Mouse (Mus musculus) MEL (cell line): Measurements from ENCODE around the gene Mfsd13b. TPM values are rescaled to one million over a fixed set of nuclear protein-coding genes. Genes with fewer than 3 reads are reported as not detected.
A peak's percentile ranks its signal among the peaks of the same experiment; 100 is the strongest.

Source experiments
- DNase-seq: peaks from one replicate; pipeline ENCODE4 v3.0.0; 2011; ENCODE audit warnings: low read depth, low spot score
- H3K27ac ChIP-seq: 2 replicates; pipeline ENCODE4 v1.5.1; 2012; ENCODE audit warnings: low read depth, mild to moderate bottlenecking, control low read depth, low read length, moderate library complexity; ENCODE audit not compliant: control insufficient read depth
- H3K27me3 ChIP-seq, 2 experiments: fragments of 150-350 bp in 1 of 2; sonication (generic) in 1 of 2; 2 replicates each; pipeline ENCODE4 v1.6.1; 2012; ENCODE audit warnings: low read length in 2 of 2, mild to moderate bottlenecking in 2 of 2, improper control_type of control experiment in 1 of 2, moderate library complexity in 1 of 2; ENCODE audit not compliant: insufficient read depth in 2 of 2, control insufficient read depth in 1 of 2
- H3K36me3 ChIP-seq, 2 experiments: 2 replicates each; pipeline ENCODE4 v1.6.1; 2012 to 2014; ENCODE audit warnings: low read length in 2 of 2, improper control_type of control experiment in 1 of 2, inconsistent platforms in 1 of 2, mild to moderate bottlenecking in 1 of 2; ENCODE audit not compliant: insufficient read depth in 2 of 2, control insufficient read depth in 1 of 2
- H3K4me1 ChIP-seq, 2 experiments: fragments of 150-350 bp in 1 of 2; sonication (generic) in 1 of 2; 2 replicates each; pipeline ENCODE4 v1.6.1; 2012; ENCODE audit warnings: low read length in 2 of 2, improper control_type of control experiment in 1 of 2, mild to moderate bottlenecking in 1 of 2; ENCODE audit not compliant: insufficient read depth in 2 of 2, control insufficient read depth in 1 of 2
- H3K4me3 ChIP-seq, 2 experiments: fragments of 150-350 bp in 1 of 2; sonication (generic) in 1 of 2; 2 replicates each; pipeline ENCODE4 v1.5.1; 2012; ENCODE audit warnings: low read depth in 2 of 2, low read length in 2 of 2, mild to moderate bottlenecking in 2 of 2, moderate library complexity in 2 of 2, control low read depth in 1 of 2, improper control_type of control experiment in 1 of 2; ENCODE audit not compliant: control insufficient read depth in 1 of 2, insufficient read depth in 1 of 2
- H3K79me2 ChIP-seq: 2 replicates; pipeline ENCODE4 v1.6.1; 2012; ENCODE audit warnings: mild to moderate bottlenecking, low read length, moderate library complexity; ENCODE audit not compliant: control insufficient read depth, poor library complexity, insufficient read depth
- H3K9ac ChIP-seq: 2 replicates; pipeline ENCODE4 v1.6.1; 2012; ENCODE audit warnings: low read depth, mild to moderate bottlenecking, control low read depth, low read length, moderate library complexity; ENCODE audit not compliant: control insufficient read depth, poor library complexity, severe bottlenecking
- H3K9me3 ChIP-seq: fragments of 150-350 bp; sonication (generic); replicated peaks from 2 replicates; pipeline ENCODE4 v1.6.1; 2012; ENCODE audit warnings: mild to moderate bottlenecking, low read length, improper control_type of control experiment, moderate library complexity; ENCODE audit not compliant: insufficient read depth
- BHLHE40 ChIP-seq: IDR thresholded peaks from 2 replicates; pipeline ENCODE4 v1.6.1; 2012; ENCODE audit warnings: low read depth, mild to moderate bottlenecking, inconsistent platforms, low read length, improper control_type of control experiment, borderline replicate concordance
- CHD1 ChIP-seq: IDR thresholded peaks from 2 replicates; pipeline ENCODE4 v1.6.1; 2012; ENCODE audit warnings: low read depth, mild to moderate bottlenecking, inconsistent platforms, low read length, improper control_type of control experiment
- CHD2 ChIP-seq: IDR thresholded peaks from 2 replicates; pipeline ENCODE4 v1.6.1; 2011; ENCODE audit warnings: low read length, improper control_type of control experiment
- CTCF ChIP-seq, 3 experiments: IDR thresholded peaks in 2 of 3; conservative IDR thresholded peaks in 1 of 3; 2 replicates each; pipeline ENCODE4 v1.5.1; 2011 to 2012; ENCODE audit warnings: low read length in 3 of 3, low read depth in 2 of 3, mild to moderate bottlenecking in 2 of 3, improper control_type of control experiment in 1 of 3, inconsistent platforms in 1 of 3, mixed read lengths in 1 of 3, moderate library complexity in 1 of 3; ENCODE audit not compliant: control insufficient read depth in 1 of 3, insufficient read depth in 1 of 3, poor library complexity in 1 of 3, severe bottlenecking in 1 of 3
- E2F4 ChIP-seq: IDR thresholded peaks from 2 replicates; pipeline ENCODE4 v1.6.1; 2011; ENCODE audit warnings: low read depth, low read length, improper control_type of control experiment, borderline replicate concordance
- ELF1 ChIP-seq: IDR thresholded peaks from 2 replicates; pipeline ENCODE4 v1.6.1; 2014; ENCODE audit warnings: low read depth, mild to moderate bottlenecking, inconsistent platforms, low read length, improper control_type of control experiment, moderate library complexity
- EP300 ChIP-seq, 2 experiments: IDR thresholded peaks; 2 replicates each; pipeline ENCODE4 v1.6.1; 2011; ENCODE audit warnings: improper control_type of control experiment in 2 of 2, low read length in 2 of 2, low read depth in 1 of 2, mild to moderate bottlenecking in 1 of 2
- ETS1 ChIP-seq: IDR thresholded peaks from 2 replicates; pipeline ENCODE4 v1.6.1; 2012; ENCODE audit warnings: low read depth, mild to moderate bottlenecking, inconsistent platforms, low read length, improper control_type of control experiment, moderate library complexity
- GABPA ChIP-seq: IDR thresholded peaks from 2 replicates; pipeline ENCODE4 v1.6.1; 2012; ENCODE audit warnings: low read depth, mild to moderate bottlenecking, inconsistent platforms, low read length, improper control_type of control experiment, moderate library complexity
- GATA1 ChIP-seq: IDR thresholded peaks from 2 replicates; pipeline ENCODE4 v1.6.1; 2011; ENCODE audit warnings: low read depth, low read length, improper control_type of control experiment
- HCFC1 ChIP-seq: IDR thresholded peaks from 2 replicates; pipeline ENCODE4 v1.6.1; 2012; ENCODE audit warnings: low read depth, mild to moderate bottlenecking, inconsistent platforms, low read length, improper control_type of control experiment, moderate library complexity
- JUND ChIP-seq: IDR thresholded peaks from 2 replicates; pipeline ENCODE4 v1.6.1; 2011; ENCODE audit warnings: low read depth, mild to moderate bottlenecking, improper control_type of control experiment, low read length
- KAT2A ChIP-seq: conservative IDR thresholded peaks from 2 replicates; pipeline ENCODE4 v1.6.1; 2012; ENCODE audit warnings: low read depth, low read length, improper control_type of control experiment, inconsistent platforms
- MAFK ChIP-seq: IDR thresholded peaks from 2 replicates; pipeline ENCODE4 v1.6.1; 2011; ENCODE audit warnings: low read depth, mild to moderate bottlenecking, low read length, improper control_type of control experiment, borderline replicate concordance
- MAX ChIP-seq: IDR thresholded peaks from 2 replicates; pipeline ENCODE4 v1.6.1; 2011; ENCODE audit warnings: low read length, improper control_type of control experiment
- MAZ ChIP-seq: IDR thresholded peaks from 2 replicates; pipeline ENCODE4 v1.6.1; 2012; ENCODE audit warnings: low read depth, mild to moderate bottlenecking, inconsistent platforms, low read length, improper control_type of control experiment
- MEF2A ChIP-seq: IDR thresholded peaks from 2 replicates; pipeline ENCODE4 v1.6.1; 2014; ENCODE audit warnings: low read depth, mild to moderate bottlenecking, inconsistent platforms, low read length, improper control_type of control experiment; ENCODE audit not compliant: poor library complexity, insufficient replicate concordance, severe bottlenecking; ENCODE audit errors: extremely low read depth
- MXI1 ChIP-seq: IDR thresholded peaks from 2 replicates; pipeline ENCODE4 v1.6.1; 2011; ENCODE audit warnings: mild to moderate bottlenecking, low read depth, low read length, improper control_type of control experiment
- MYB ChIP-seq: IDR thresholded peaks from 2 replicates; pipeline ENCODE4 v1.6.1; 2011; ENCODE audit warnings: mild to moderate bottlenecking, low read depth, low read length, improper control_type of control experiment
- MYC ChIP-seq: IDR thresholded peaks from 2 replicates; pipeline ENCODE4 v1.6.1; 2011; ENCODE audit warnings: low read depth, mild to moderate bottlenecking, low read length, improper control_type of control experiment, moderate library complexity
- NELFE ChIP-seq: IDR thresholded peaks from 2 replicates; pipeline ENCODE4 v1.6.1; 2011; ENCODE audit warnings: low read depth, low read length, improper control_type of control experiment
- NRF1 ChIP-seq: IDR thresholded peaks from 2 replicates; pipeline ENCODE4 v1.6.1; 2014; ENCODE audit warnings: low read depth, mild to moderate bottlenecking, inconsistent platforms, low read length, improper control_type of control experiment, moderate library complexity; ENCODE audit not compliant: poor library complexity, insufficient read depth, severe bottlenecking
- POLR2A ChIP-seq, 2 experiments: IDR thresholded peaks; 2 replicates each; pipeline ENCODE4 v1.6.1; 2011 to 2012; ENCODE audit warnings: low read length in 2 of 2, mild to moderate bottlenecking in 2 of 2, control low read depth in 1 of 2, improper control_type of control experiment in 1 of 2, low read depth in 1 of 2, moderate library complexity in 1 of 2; ENCODE audit not compliant: control insufficient read depth in 1 of 2, insufficient read depth in 1 of 2, poor library complexity in 1 of 2
- RAD21 ChIP-seq: IDR thresholded peaks from 2 replicates; pipeline ENCODE4 v1.6.1; 2011; ENCODE audit warnings: mild to moderate bottlenecking, low read depth, low read length, improper control_type of control experiment
- RCOR1 ChIP-seq: IDR thresholded peaks from 2 replicates; pipeline ENCODE4 v1.6.1; 2012; ENCODE audit warnings: low read depth, mild to moderate bottlenecking, inconsistent platforms, low read length, improper control_type of control experiment
- SIN3A ChIP-seq: IDR thresholded peaks from 2 replicates; pipeline ENCODE4 v1.6.1; 2012; ENCODE audit warnings: low read length, improper control_type of control experiment, inconsistent platforms
- SMC3 ChIP-seq: IDR thresholded peaks from 2 replicates; pipeline ENCODE4 v1.6.1; 2011; ENCODE audit warnings: low read depth, low read length, improper control_type of control experiment
- TBP ChIP-seq: IDR thresholded peaks from 2 replicates; pipeline ENCODE4 v1.8.0; 2011; ENCODE audit warnings: low read depth, low read length, improper control_type of control experiment
- TCF12 ChIP-seq: IDR thresholded peaks from 2 replicates; pipeline ENCODE4 v1.6.1; 2014; ENCODE audit warnings: low read depth, mild to moderate bottlenecking, inconsistent platforms, low read length, improper control_type of control experiment, moderate library complexity
- UBTF ChIP-seq: IDR thresholded peaks from 2 replicates; pipeline ENCODE4 v1.6.1; 2012; ENCODE audit warnings: low read depth, mild to moderate bottlenecking, inconsistent platforms, low read length, improper control_type of control experiment, moderate library complexity, borderline replicate concordance; ENCODE audit not compliant: insufficient read depth
- USF2 ChIP-seq, 2 experiments: IDR thresholded peaks; 2 replicates each; pipeline ENCODE4 v1.6.1; 2011 to 2012; ENCODE audit warnings: improper control_type of control experiment in 2 of 2, low read length in 2 of 2, borderline replicate concordance in 1 of 2, inconsistent platforms in 1 of 2, low read depth in 1 of 2, mild to moderate bottlenecking in 1 of 2; ENCODE audit not compliant: insufficient read depth in 1 of 2
- ZC3H11A ChIP-seq: IDR thresholded peaks from 2 replicates; pipeline ENCODE4 v1.6.1; 2012; ENCODE audit warnings: low read depth, mild to moderate bottlenecking, inconsistent platforms, low read length, improper control_type of control experiment
- ZKSCAN1 ChIP-seq: IDR thresholded peaks from 2 replicates; pipeline ENCODE4 v1.6.1; 2012; ENCODE audit warnings: low read depth, mild to moderate bottlenecking, inconsistent platforms, low read length, improper control_type of control experiment, moderate library complexity
- ZMIZ1 ChIP-seq: IDR thresholded peaks from 2 replicates; pipeline ENCODE4 v1.6.1; 2012; ENCODE audit warnings: low read depth, mild to moderate bottlenecking, inconsistent platforms, low read length, improper control_type of control experiment, moderate library complexity
- ZNF384 ChIP-seq: IDR thresholded peaks from 2 replicates; pipeline ENCODE4 v1.6.1; 2012; ENCODE audit warnings: low read depth, mild to moderate bottlenecking, inconsistent platforms, low read length, improper control_type of control experiment
- polyA plus RNA-seq, 2 experiments: library from polyadenylated mRNA; stranded (reverse) in 1 of 2; unstranded in 1 of 2; fragments of >175 nt in 1 of 2; fragments of >200 nt in 1 of 2; gene quantifications; 2 replicates each; pipeline versions ENCODE4 v1.2.1 to v1.2.4; 2012; ENCODE audit warnings: low replicate concordance in 2 of 2, low read depth in 1 of 2; ENCODE audit not compliant: insufficient read length in 2 of 2, insufficient read depth in 1 of 2, missing spikeins in 1 of 2
- total RNA-seq: library from RNA; depleted of rRNA; stranded (reverse); fragments of 300-350 nt; gene quantifications from 2 replicates; pipeline ENCODE4 v1.2.3, GENCODE M21; 2012

Gene Mfsd13b
- total and polyA plus RNA-seq, 3 experiments: 0.17 TPM; not detected in 2

DNA sequence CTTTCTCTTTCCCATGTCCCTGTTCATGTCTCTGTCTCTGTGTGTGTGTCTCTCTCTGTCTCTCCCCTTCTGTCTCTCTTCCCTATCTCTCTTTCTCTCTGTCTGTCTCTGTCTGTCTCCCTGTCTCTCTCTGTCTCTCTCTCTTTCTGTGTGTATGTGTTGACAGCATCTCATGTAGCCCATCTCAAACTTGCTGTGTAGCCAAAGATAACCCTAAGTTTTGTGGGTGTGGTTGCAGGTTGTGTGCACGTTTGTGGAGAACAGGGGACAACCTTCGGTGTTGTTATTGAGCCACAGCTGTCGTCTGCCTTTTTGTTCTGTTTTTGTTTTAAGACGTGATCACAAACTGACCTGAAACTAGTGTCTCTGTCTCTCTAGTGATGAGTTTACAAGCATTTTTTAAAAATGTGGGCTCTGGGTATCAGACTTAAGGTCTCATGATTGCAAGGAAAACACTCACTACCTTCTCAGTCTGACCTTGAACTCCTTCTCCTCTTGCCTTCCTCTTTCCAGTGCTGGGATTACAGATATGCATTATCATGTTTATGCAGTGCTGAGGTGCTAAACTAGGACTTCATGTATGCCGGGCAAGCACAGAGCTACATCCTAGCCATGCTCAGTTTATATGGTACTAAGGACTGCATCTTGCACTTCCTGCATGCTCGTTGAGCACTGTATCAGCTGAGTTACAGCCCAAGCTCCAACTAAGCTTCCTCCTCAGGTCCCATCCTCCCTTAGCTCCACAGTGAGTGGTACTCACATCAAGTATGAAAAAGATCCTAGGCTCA lies 43.1 kb downstream of the Mfsd13b start:
- H3K9me3 ChIP-seq: no peaks in the 10 kb centered on the region
- H3K9ac ChIP-seq: no peak overlapping the region
- H3K4me3 ChIP-seq: no peak overlapping the region
- H3K27ac ChIP-seq: peak overlapping the region; percentile 35
- no peaks in the 10 kb centered on the region for H3K79me2 ChIP-seq
- H3K4me1 ChIP-seq: peaks cover 8 to 19% of the 10 kb centered on the region in 2 experiments
- DNase-seq: peak; percentile 87
- H3K27me3 ChIP-seq: no peaks in the 10 kb centered on the region
- H3K36me3 ChIP-seq: peaks cover 0 to 27% of the 10 kb centered on the region in 2 experiments; a peak in 2 of 4 replicates
- peak; percentile 66 for TF ChIP-seq ETS1
- TF ChIP-seq CTCF (IDR thresholded peaks at IDR 0.05 in 2 of 3, conservative IDR thresholded peaks at IDR 0.05 in 1 of 3; ENCODE audit: control insufficient read depth in 1 of 3, insufficient read depth in 1 of 3, low read depth in 2 of 3, low read length in 3 of 3, poor library complexity in 1 of 3, severe bottlenecking in 1 of 3): no peak
- 0 out of 2 replicates have a peak, but pooled peaks have one; percentile 41 for TF ChIP-seq HCFC1
- TF ChIP-seq ZMIZ1: no peak
- peak; percentile 86 to 88 for TF ChIP-seq EP300 (IDR thresholded peaks at IDR 0.05; ENCODE audit: low read depth in 1 of 2, low read length in 2 of 2)
- TF ChIP-seq TBP: peak; percentile 62
- TF ChIP-seq MAX: 0 out of 2 replicates have a peak, but pooled peaks have one; percentile 36
- no peak for TF ChIP-seq SMC3
- TF ChIP-seq TCF12: peak; percentile 89
- no peak for TF ChIP-seq RAD21
- TF ChIP-seq RCOR1: peak; percentile 51; the same call in 1 of the 2 replicates
- no peak for TF ChIP-seq JUND
- TF ChIP-seq MAFK: no peak; the same call in 1 of the 2 replicates
- TF ChIP-seq USF2 (IDR thresholded peaks at IDR 0.05; ENCODE audit: borderline replicate concordance in 1 of 2, insufficient read depth in 1 of 2, low read depth in 1 of 2, low read length in 2 of 2): no peak
- no peak for TF ChIP-seq ZNF384
- peak; percentile 71; the same call in 1 of the 2 replicates for TF ChIP-seq MYC
- TF ChIP-seq UBTF: no peak
- TF ChIP-seq CHD2: no peak
- TF ChIP-seq GATA1: peak; percentile 92
- no peak for TF ChIP-seq BHLHE40
- no peak for TF ChIP-seq E2F4
- no peak for TF ChIP-seq ZKSCAN1
- no peak for TF ChIP-seq KAT2A
- TF ChIP-seq ELF1: 0 out of 2 replicates have a peak, but pooled peaks have one; percentile 51
- TF ChIP-seq MAZ: 0 out of 2 replicates have a peak, but pooled peaks have one; percentile 3
- TF ChIP-seq SIN3A: peak; percentile 63; the same call in 1 of the 2 replicates
- TF ChIP-seq MYB: no peak
- TF ChIP-seq ZC3H11A: no peak
- TF ChIP-seq CHD1: no peak
- TF ChIP-seq MXI1: peak; percentile 64
- no peak for TF ChIP-seq NRF1
- TF ChIP-seq NELFE: no peak
- no peak for TF ChIP-seq POLR2A (IDR thresholded peaks at IDR 0.05; ENCODE audit: control insufficient read depth in 1 of 2, insufficient read depth in 1 of 2, low read depth in 1 of 2, low read length in 2 of 2, poor library complexity in 1 of 2)
- TF ChIP-seq MEF2A: no peak
- TF ChIP-seq GABPA: no peak
